Mouse (Mus musculus): ENCODE data around the gene 4933409G03Rik. TPM values are rescaled to one million over a fixed set of nuclear protein-coding genes. Genes with fewer than 3 reads are reported as not detected.
A peak's percentile ranks its signal among the peaks of the same experiment; 100 is the strongest.
"Not testable (repeated sequence)": the region's sequence is repeated elsewhere in the genome, so short reads cannot be mapped to it uniquely, and the experiment has no call there.

Gene 4933409G03Rik
- not detected in 2 replicates for polyA plus RNA-seq (2012; rRNA removed)

- no peak for DNase-seq
- no peak within 1 kb of the TSS for H3K4me3 ChIP-seq (ENCODE audit: insufficient read depth, low read depth, low read length)
- H3K4me1 ChIP-seq (ENCODE audit: control insufficient read depth, insufficient read depth, low read length), result no peaks in the 10 kb centered on the region
- no peak within 1 kb of the TSS for H3K27ac ChIP-seq (ENCODE audit: insufficient read depth, low read depth, low read length)
- 67% methylated on average over 5 of the region's 5 CpGs for WGBS
- no peaks in the 10 kb centered on the region; the same call in 1 of the 2 replicates for H3K27me3 ChIP-seq (replicated peaks; ENCODE audit: control insufficient read depth, insufficient read depth, low read length)
- H3K36me3 ChIP-seq (ENCODE audit: control insufficient read depth, insufficient read depth, low read length), result no peaks in the 10 kb centered on the region
- TF ChIP-seq POLR2A (IDR thresholded peaks at IDR 0.05; ENCODE audit: low read depth, low read length), result no peak
- no peak for TF ChIP-seq CTCF (conservative IDR thresholded peaks at IDR 0.05; ENCODE audit: insufficient read depth, insufficient read length, low read depth, low read length)
Measured at GRCm38 (mm10) chr2:68582113-68582512, at the start of gene 4933409G03Rik. TSS of gene 4933409G03Rik (plus strand) at chr2:68582413.

DNA sequence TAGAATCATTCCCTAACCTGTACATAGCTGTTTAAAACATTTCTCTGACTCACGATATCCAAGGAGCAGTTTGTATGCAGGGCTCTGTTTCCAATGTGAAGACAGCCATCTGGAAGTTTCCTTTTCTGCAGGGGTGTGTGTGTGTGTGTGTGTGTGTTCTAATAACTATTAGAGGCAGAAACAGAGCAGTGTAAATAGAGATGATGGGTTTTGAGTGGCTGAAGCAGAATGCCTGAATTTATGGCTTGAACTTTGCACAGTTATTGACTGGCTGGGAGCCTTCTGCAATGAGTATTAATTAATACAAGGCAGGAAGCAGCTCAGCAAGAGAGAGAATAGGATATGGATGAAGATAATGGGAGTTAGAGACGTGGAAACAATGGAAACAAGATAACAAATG is 38.0 kb upstream of the 4933409G03Rik start:
- 55% methylated on average over 2 of the region's 2 CpGs for whole genome bisulfite sequencing
- no peaks in the 10 kb centered on the region for H3K27me3 ChIP-seq (replicated peaks; ENCODE audit: control insufficient read depth, insufficient read depth, low read length)
- H3K27ac ChIP-seq (ENCODE audit: insufficient read depth, low read depth, low read length), result no peak overlapping the region
- no peaks in the 10 kb centered on the region for H3K36me3 ChIP-seq (ENCODE audit: control insufficient read depth, insufficient read depth, low read length)
- DNase-seq, result no peak
- TF ChIP-seq CTCF (conservative IDR thresholded peaks at IDR 0.05; ENCODE audit: insufficient read depth, insufficient read length, low read depth, low read length) (no peak), POLR2A (IDR thresholded peaks at IDR 0.05; ENCODE audit: low read depth, low read length) (no peak)
- H3K4me1 ChIP-seq (ENCODE audit: control insufficient read depth, insufficient read depth, low read length), result no peaks in the 10 kb centered on the region
- no peak overlapping the region for H3K4me3 ChIP-seq (ENCODE audit: insufficient read depth, low read depth, low read length)

DNA sequence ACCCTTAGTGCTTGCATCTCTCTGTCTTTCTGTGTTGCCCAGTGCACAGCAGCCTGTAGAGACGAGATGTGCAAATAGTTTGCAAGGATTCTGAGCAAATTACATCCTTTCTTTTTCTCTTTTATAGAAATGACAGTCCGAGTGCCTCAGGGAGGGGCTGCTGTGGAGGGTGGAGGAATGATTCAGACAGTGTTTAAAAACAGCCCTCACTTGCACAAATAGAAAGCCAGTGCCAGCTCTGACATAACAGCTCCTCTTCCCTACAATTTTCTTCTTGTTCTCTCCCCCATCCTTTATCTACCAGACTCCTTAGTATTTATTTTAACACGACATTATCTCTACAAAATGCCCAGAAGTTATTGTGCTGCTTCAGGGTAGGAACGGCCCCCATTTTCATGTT is 21.4 kb upstream of the 4933409G03Rik start:
- WGBS, result 59% methylated on average over 4 of the region's 4 CpGs

GRCm38 (mm10) chr2:68563331-68563730 is 18.9 kb upstream of the 4933409G03Rik start:
- 5% methylated on average over 3 of the region's 3 CpGs for WGBS
- no peak for TF ChIP-seq POLR2A (IDR thresholded peaks at IDR 0.05; ENCODE audit: low read depth, low read length)
- TF ChIP-seq CTCF (conservative IDR thresholded peaks at IDR 0.05; ENCODE audit: insufficient read depth, insufficient read length, low read depth, low read length), result peak; percentile 56
- H3K27ac ChIP-seq (ENCODE audit: insufficient read depth, low read depth, low read length), result no peak overlapping the region
- H3K4me3 ChIP-seq (ENCODE audit: insufficient read depth, low read depth, low read length), result no peak overlapping the region
- peak; percentile 60 for DNase-seq
- H3K27me3 ChIP-seq (replicated peaks; ENCODE audit: control insufficient read depth, insufficient read depth, low read length), result no peaks in the 10 kb centered on the region
- H3K36me3 ChIP-seq (ENCODE audit: control insufficient read depth, insufficient read depth, low read length), result no peaks in the 10 kb centered on the region
- H3K4me1 ChIP-seq (ENCODE audit: control insufficient read depth, insufficient read depth, low read length), result no peaks in the 10 kb centered on the region

More for the DNA sequence above, 21.4 kb upstream of the 4933409G03Rik start:
- Histone ChIP-seq H3K4me1 (ENCODE audit: control insufficient read depth, insufficient read depth, low read length) (no peaks in the 10 kb centered on the region), H3K4me3 (ENCODE audit: insufficient read depth, low read depth, low read length) (no peak overlapping the region), H3K36me3 (ENCODE audit: control insufficient read depth, insufficient read depth, low read length) (no peaks in the 10 kb centered on the region), H3K27ac (ENCODE audit: insufficient read depth, low read depth, low read length) (no peak overlapping the region), H3K27me3 (replicated peaks; ENCODE audit: control insufficient read depth, insufficient read depth, low read length) (no peaks in the 10 kb centered on the region)
- no peak for DNase-seq
- TF ChIP-seq POLR2A (IDR thresholded peaks at IDR 0.05; ENCODE audit: low read depth, low read length) (no peak), CTCF (conservative IDR thresholded peaks at IDR 0.05; ENCODE audit: insufficient read depth, insufficient read length, low read depth, low read length) (no peak)

DNA sequence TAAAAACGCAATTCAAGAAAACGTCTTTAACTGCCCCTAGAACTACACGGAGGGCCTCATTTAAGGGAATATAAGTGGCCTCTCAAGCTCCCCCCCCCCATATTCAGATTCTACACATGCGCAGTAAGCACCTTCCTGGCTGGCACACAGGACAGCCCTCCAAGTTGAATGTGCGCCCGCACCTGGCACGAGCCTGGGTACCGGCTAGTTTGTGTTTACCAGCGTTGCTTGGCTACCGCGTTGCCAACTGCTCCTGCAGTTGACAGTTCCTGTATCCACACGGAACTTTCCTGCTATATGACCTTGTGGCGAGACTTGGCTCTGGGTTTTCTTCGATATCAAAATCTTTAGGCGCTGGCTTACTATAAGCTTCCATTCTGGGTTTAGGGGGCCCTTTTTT is 13.9 kb upstream of the 4933409G03Rik start:
- Histone ChIP-seq H3K4me3 (ENCODE audit: insufficient read depth, low read depth, low read length) (no peak overlapping the region), H3K27ac (ENCODE audit: insufficient read depth, low read depth, low read length) (no peak overlapping the region), H3K36me3 (ENCODE audit: control insufficient read depth, insufficient read depth, low read length) (no peaks in the 10 kb centered on the region), H3K4me1 (ENCODE audit: control insufficient read depth, insufficient read depth, low read length) (no peaks in the 10 kb centered on the region), H3K27me3 (replicated peaks; ENCODE audit: control insufficient read depth, insufficient read depth, low read length) (no peaks in the 10 kb centered on the region)
- WGBS, result 91% methylated on average over 15 of the region's 15 CpGs
- DNase-seq, result no peak
- TF ChIP-seq POLR2A (IDR thresholded peaks at IDR 0.05; ENCODE audit: low read depth, low read length) (no peak), CTCF (conservative IDR thresholded peaks at IDR 0.05; ENCODE audit: insufficient read depth, insufficient read length, low read depth, low read length) (no peak)

- TF ChIP-seq POLR2A (IDR thresholded peaks at IDR 0.05; ENCODE audit: low read depth, low read length), result no peak
- TF ChIP-seq CTCF (conservative IDR thresholded peaks at IDR 0.05; ENCODE audit: insufficient read depth, insufficient read length, low read depth, low read length), result peak; percentile 30
- peak; percentile 23 for DNase-seq
- Histone ChIP-seq H3K27me3 (replicated peaks; ENCODE audit: control insufficient read depth, insufficient read depth, low read length) (no peaks in the 10 kb centered on the region), H3K4me3 (ENCODE audit: insufficient read depth, low read depth, low read length) (no peak overlapping the region), H3K36me3 (ENCODE audit: control insufficient read depth, insufficient read depth, low read length) (no peaks in the 10 kb centered on the region), H3K4me1 (ENCODE audit: control insufficient read depth, insufficient read depth, low read length) (no peaks in the 10 kb centered on the region), H3K27ac (ENCODE audit: insufficient read depth, low read depth, low read length) (no peak overlapping the region)
- 38% methylated on average over 4 of the region's 4 CpGs for WGBS
Measured at GRCm38 (mm10) chr2:68572340-68572739, 9.9 kb upstream of the 4933409G03Rik start.

DNA sequence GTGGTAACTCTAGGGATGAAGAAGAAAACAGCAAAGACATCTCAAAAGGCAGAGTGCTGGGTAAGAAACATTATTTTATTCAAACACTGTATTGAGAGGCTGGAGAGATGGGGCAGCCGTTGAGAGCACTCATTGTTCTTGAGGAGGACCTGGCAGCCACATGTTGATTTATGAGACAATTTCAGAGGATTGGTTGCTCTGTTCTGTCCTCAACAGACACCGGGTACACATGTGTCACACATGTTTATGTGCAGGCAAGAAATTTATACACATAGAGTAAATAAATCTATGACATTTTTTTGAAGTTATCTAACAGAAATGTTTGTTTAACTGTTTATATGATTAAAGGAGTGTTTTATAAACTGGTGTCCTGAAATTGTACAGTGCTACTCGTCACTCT is 10.6 kb downstream of the 4933409G03Rik start:
- no peak overlapping the region for H3K27ac ChIP-seq (ENCODE audit: insufficient read depth, low read depth, low read length)
- no peaks in the 10 kb centered on the region for H3K27me3 ChIP-seq (replicated peaks; ENCODE audit: control insufficient read depth, insufficient read depth, low read length)
- DNase-seq, result no peak
- H3K4me3 ChIP-seq (ENCODE audit: insufficient read depth, low read depth, low read length), result no peak overlapping the region
- TF ChIP-seq CTCF (conservative IDR thresholded peaks at IDR 0.05; ENCODE audit: insufficient read depth, insufficient read length, low read depth, low read length), result no peak
- no peak for TF ChIP-seq POLR2A (IDR thresholded peaks at IDR 0.05; ENCODE audit: low read depth, low read length)
- H3K36me3 ChIP-seq (ENCODE audit: control insufficient read depth, insufficient read depth, low read length), result no peaks in the 10 kb centered on the region
- H3K4me1 ChIP-seq (ENCODE audit: control insufficient read depth, insufficient read depth, low read length), result no peaks in the 10 kb centered on the region
- WGBS, result 33% methylated on average over 3 of the region's 3 CpGs

- H3K4me1 ChIP-seq (ENCODE audit: control insufficient read depth, insufficient read depth, low read length); H3K4me3 ChIP-seq (ENCODE audit: insufficient read depth, low read depth, low read length); H3K27me3 ChIP-seq (replicated peaks; ENCODE audit: control insufficient read depth, insufficient read depth, low read length); DNase-seq; H3K36me3 ChIP-seq (ENCODE audit: control insufficient read depth, insufficient read depth, low read length); H3K27ac ChIP-seq (ENCODE audit: insufficient read depth, low read depth, low read length): not testable (repeated sequence)
- WGBS, result 52% methylated on average over 2 of the region's 5 CpGs
Measured at GRCm38 (mm10) chr2:68656186-68656585, 74.0 kb downstream of the 4933409G03Rik start, which contains the start of gene 4932414N04Rik. TSS of gene 4932414N04Rik (plus strand) at chr2:68656486.

Other genes with a start within 250 kb of the 4933409G03Rik start
- 13.9 and 14.6 TPM in 2 replicates for gene Stk39, start 110.1 kb upstream of the 4933409G03Rik start, polyA plus RNA-seq (2012; rRNA removed)
- not detected in 2 replicates for gene 4932414N04Rik, start 74.1 kb downstream of the 4933409G03Rik start, polyA plus RNA-seq (2012; rRNA removed)